Mouse (Mus musculus) cortical plate, adult 2 months (tissue): Measurements from ENCODE around the gene Tenm2.

ENCODE experiments used
- CTCF ChIP-seq: fragments of 200-500 bp; IDR thresholded peaks from 2 replicates; pipeline ENCODE4 v1.5.1; 2011; ENCODE audit warnings: mild to moderate bottlenecking, control low read depth, low read length; ENCODE audit not compliant: insufficient read depth; ENCODE audit errors: extremely low read depth
- POLR2A ChIP-seq: fragments of 200-500 bp; IDR thresholded peaks from 2 replicates; pipeline ENCODE4 v1.6.1; 2011; ENCODE audit warnings: mild to moderate bottlenecking, low read length, control low read depth; ENCODE audit not compliant: insufficient read depth; ENCODE audit errors: extremely low read depth

DNA sequence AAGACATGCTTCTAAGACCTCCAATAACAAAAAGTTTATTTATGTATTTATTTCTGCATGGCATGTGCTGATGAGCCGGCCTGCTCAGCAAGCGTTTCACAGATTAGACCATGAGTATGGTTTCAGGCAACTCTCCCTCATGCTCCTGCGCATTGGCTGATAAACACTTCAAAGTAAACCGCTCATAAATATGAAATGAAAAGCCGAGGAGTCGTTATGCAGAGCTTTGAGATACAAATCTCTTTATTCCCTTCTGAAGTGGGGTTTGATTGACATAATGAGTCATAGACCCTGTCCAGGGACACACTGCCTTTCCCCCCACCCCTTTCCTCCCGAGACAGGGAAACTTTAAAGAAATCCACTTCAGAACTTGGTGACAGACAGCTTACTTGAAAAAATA, 348.3 kb downstream of the Tenm2 start:
- TF ChIP-seq POLR2A (no peak), CTCF (no peak)
